Mouse (Mus musculus) c-Kit-positive CD71-negative TER-119-negative erythroid progenitor cells, embryonic 14.5 days (primary cell): ENCODE data around the gene Gm3448.
"Not testable (repeated sequence)": the region's sequence is repeated elsewhere in the genome, so short reads cannot be mapped to it uniquely, and the experiment has no call there.

Source experiments
- DNase-seq: peaks from one replicate; pipeline ENCODE4 v3.0.0-alpha.2; 2013; ENCODE audit warnings: low read depth

Gm3448 gene

GRCm38 (mm10) chr17:15031414-15031813, 9.9 kb downstream of the Gm3448 start:
- not testable (repeated sequence) for DNase-seq

DNA sequence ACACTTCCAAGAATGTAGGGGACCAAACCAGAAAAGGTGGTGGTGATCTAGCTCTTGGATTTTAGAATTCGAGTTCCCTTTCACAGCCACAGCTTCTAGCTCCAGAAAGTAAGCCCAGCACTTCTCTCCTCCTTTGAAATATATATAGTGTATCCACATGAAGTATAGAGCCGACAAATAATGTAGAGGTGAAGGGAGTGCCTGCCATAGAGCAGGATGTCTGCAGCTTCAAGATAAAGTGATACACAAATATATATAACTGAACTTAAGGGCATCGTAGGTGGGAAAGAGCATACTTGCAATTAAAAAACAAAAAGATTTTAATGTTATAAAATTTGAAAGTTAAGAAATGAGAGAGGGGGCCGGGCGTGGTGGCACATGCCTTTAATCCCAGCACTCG, 15.8 kb downstream of the Gm3448 start:
- DNase-seq: not testable (repeated sequence)

GRCm38 (mm10) chr17:15024502-15025193, 16.7 kb downstream of the Gm3448 start:
- not testable (repeated sequence) for DNase-seq

GRCm38 (mm10) chr17:15023878-15024492, 17.4 kb downstream of the Gm3448 start:
- not testable (repeated sequence) for DNase-seq

DNA sequence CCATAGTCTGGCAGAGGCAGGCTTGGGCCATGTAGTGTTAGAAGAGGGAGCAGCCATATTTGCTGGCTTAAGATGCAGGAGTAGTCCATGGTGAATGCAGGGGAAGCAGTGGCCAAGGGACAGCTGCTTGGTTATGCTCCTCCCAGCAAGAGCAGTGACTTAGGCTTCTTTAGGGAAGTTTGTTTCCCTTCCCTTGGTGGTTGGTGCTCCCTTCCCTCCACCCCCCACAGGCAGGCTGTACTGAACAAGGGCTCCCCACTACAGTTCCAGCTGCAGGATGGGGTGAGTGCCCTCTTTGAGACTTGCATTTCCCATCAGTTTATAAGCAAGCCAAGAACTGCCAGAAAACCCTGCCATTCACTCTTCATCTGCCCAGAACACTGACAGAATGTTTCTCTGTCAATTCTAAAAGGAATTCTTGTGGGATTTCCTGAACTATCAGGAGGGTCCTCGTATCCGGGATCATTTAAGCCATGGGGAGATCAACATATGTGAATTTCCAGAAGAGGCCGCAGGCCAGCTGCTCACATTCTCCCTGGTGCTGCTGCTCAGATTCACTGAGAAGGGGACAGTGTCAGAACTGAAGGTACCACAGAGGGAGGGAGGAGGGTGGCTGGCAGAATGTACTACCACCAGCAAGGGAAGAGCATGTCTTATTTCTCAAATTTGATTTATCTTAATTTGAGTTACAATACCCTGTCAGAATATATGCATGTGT, 19.7 kb downstream of the Gm3448 start:
- DNase-seq: not testable (repeated sequence)

DNA sequence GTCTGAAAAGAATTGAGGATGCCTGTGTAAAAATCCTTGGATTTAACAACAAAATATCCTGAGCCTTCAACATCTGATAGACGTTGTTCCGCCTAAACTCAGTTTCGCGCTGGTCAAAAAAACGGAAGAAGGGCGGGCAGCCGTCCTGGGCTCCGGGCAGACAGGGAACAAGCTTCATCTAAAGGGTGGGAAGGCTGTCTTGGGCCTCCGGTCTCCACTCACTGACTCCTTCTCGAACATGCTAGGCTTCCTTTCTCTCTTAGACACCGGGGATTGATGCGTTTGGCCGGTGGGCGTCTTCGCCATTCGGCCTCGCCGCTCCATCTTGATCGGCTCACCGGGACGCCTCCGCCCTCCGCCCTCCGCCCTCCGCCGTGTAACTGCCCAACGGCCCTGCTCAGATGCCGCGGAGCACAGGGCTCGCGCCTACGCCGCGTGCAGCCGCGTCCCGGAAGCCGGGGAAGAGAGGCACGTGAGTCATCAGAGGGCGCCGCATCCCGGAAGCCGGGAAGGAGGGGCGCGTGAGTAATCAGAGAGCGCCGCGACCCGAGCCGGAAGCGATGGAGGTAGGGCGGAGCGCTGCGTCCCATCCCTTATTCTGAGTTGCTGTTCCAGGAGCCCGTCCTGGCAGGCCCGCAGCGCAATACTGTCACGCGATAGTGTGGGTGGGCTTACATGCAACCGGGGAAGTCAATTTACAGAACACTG, 31.5 kb downstream of the Gm3448 start, which contains the start of gene Gm3435:
Gm3435 (plus strand) TSS at position 471 of the 708 bp plus-strand sequence.
- not testable (repeated sequence) for DNase-seq

DNA sequence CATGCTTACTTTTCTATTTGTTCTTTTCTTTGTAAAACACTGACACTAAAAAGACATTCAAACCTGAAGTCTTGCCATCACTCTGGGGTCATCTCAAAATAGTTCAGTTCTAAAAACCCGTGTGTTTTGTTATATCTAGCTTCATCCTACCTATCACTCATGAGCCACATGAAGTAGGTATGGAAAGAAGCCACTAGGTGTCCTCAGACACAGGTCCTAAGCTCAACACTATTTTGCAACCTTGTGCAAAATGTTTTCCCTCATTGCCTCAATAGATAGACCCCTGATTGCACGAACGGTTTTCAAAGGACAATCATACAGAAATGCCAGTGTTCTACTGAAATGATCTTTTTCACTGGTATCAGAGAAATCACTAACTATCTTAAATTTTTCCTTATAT, 32.2 kb downstream of the Gm3448 start:
- not testable (repeated sequence) for DNase-seq

GRCm38 (mm10) chr17:15000047-15000446, 41.3 kb downstream of the Gm3448 start:
- DNase-seq: not testable (repeated sequence)

GRCm38 (mm10) chr17:14994140-14994539, 47.2 kb downstream of the Gm3448 start:
- DNase-seq: not testable (repeated sequence)

- not testable (repeated sequence) for DNase-seq
Measured at GRCm38 (mm10) chr17:14993139-14993832, 48.1 kb downstream of the Gm3448 start.

GRCm38 (mm10) chr17:14992522-14993138, 48.7 kb downstream of the Gm3448 start:
- DNase-seq: not testable (repeated sequence)

- DNase-seq: not testable (repeated sequence)
Measured at GRCm38 (mm10) chr17:14990116-14990702, 51.1 kb downstream of the Gm3448 start.

- not testable (repeated sequence) for DNase-seq
Measured at GRCm38 (mm10) chr17:14978362-14979038, 62.8 kb downstream of the Gm3448 start, which contains the start of the genes 9030025P20Rik and Gm3417. TSS of gene 9030025P20Rik (plus strand) at chr17:14978468. TSS of gene Gm3417 (minus strand) at chr17:14978790.

DNA sequence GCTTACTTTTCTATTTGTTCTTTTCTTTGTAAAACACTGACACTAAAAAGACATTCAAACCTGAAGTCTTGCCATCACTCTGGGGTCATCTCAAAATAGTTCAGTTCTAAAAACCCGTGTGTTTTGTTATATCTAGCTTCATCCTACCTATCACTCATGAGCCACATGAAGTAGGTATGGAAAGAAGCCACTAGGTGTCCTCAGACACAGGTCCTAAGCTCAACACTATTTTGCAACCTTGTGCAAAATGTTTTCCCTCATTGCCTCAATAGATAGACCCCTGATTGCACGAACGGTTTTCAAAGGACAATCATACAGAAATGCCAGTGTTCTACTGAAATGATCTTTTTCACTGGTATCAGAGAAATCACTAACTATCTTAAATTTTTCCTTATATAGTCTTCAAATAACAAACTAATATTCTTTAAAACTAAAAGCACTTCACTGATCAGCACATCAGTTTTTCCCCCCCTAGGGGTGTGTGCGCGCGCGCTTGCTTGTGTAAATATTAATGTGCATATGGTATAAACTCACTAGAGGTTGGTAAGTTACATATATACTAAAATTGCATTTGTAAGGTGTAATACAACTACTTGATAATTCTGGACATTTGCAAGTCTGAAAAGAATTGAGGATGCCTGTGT, 63.5 kb downstream of the Gm3448 start:
- DNase-seq: not testable (repeated sequence)

GRCm38 (mm10) chr17:14968373-14968913, 72.9 kb downstream of the Gm3448 start:
- DNase-seq: not testable (repeated sequence)

- not testable (repeated sequence) for DNase-seq
Measured at GRCm38 (mm10) chr17:14961557-14962154, 79.7 kb downstream of the Gm3448 start.

- DNase-seq: not testable (repeated sequence)
Measured at GRCm38 (mm10) chr17:14960951-14961556, 80.3 kb downstream of the Gm3448 start, which contains the start of gene Phf10. TSS of gene Phf10 (minus strand) at chr17:14961273.

DNA sequence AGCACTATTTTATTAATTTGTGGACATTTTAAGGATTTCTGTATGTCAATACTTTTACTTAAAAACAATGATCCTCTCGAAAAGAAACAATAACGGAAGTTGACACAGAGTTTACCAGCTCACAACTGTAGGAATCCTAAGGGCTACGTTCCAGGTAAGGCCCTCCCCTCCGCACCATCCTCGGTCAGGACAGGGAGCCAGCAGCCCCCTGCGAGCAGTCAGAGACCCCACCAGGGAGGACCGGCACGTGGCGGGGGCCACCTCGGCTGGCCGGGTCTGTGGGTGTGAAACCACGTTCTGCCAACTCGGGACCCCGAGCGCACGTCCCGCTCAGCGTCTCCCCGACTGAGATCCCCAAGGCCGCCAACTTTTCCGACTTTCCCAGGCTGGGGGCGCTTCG, 80.8 kb downstream of the Gm3448 start:
- no peak for DNase-seq
